Mouse (Mus musculus): ENCODE measurements around the gene Cspg4.
A peak's percentile ranks its signal among the peaks of the same experiment; 100 is the strongest.
"Not testable (repeated sequence)": the region's sequence is repeated elsewhere in the genome, so short reads cannot be mapped to it uniquely, and the experiment has no call there.

The Cspg4 gene

GRCm38 (mm10) chr9:56891517-56892011 is 26.7 kb downstream of the Cspg4 start:
- DNase-seq (ENCODE audit: low read depth): peak; percentile 81

- DNase-seq (ENCODE audit: low read depth): no peak
Observed at GRCm38 (mm10) chr9:56892111-56892510, 27.3 kb downstream of the Cspg4 start.

- DNase-seq (ENCODE audit: low read depth): no peak
Observed at GRCm38 (mm10) chr9:56893313-56893712, 28.5 kb downstream of the Cspg4 start.

DNA sequence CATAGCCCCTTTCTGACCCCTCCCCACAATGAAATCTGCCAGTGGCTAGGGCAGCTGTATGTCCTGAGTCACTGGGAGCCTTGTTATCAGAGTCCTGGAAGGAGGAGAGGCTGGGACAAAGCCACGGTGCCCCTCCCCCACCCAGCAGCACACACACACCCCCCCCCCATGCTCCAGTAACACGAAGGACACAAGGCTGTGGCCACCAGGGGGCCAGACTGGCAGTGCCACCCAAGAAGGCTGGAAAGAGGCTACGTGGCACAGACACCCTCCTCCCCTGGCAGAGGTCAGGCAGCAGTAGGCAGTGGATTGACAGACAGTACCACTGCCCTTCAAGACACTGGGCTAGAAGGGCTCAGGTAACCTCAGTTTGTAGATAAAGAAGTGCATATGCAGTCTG is 29.2 kb downstream of the Cspg4 start:
- DNase-seq (ENCODE audit: low read depth): peak; percentile 40

- DNase-seq (ENCODE audit: low read depth): no peak
Observed at GRCm38 (mm10) chr9:56896779-56897178, 31.9 kb downstream of the Cspg4 start.

GRCm38 (mm10) chr9:56899409-56899808 is 34.6 kb downstream of the Cspg4 start:
- no peak for DNase-seq (ENCODE audit: low read depth)

DNA sequence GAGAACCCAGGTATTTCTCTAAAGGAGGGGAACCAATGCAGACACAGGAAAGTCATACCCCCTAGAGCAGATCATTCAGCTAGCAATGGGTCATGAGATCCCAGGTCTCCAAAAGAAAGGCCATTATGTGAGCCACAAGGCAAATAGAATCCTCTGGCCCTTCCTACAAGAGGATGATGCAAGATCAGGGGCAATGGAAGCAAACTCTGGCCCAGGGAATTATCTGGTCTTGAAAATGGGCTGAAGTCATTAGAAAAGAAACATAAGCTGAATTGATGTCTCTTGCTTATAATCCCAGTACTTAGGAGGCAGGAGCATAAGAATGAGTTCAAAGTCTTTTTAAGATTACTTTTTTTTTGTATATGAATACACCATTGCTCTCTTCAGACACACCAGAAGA is 35.2 kb downstream of the Cspg4 start:
- DNase-seq (ENCODE audit: low read depth): no peak

DNA sequence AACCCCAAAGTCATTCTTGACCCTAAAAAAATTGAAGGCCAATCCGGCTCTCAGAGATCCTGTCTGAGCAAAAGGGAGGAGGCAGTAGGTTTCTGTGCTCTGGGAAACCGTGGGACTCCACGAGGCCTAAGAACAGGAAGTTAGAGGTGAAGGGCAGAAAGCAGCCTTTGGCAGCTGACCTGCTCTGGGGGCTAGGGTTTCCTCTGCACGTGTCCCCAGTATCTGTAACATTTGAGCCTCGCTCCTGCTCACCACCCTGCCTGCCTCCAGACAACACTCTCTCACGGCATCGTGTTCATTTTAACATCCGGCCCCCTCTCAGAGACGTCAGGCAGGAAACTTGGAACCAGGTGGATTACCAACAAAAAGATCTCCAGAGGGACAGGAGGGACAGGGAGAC is 35.7 kb downstream of the Cspg4 start:
- DNase-seq (ENCODE audit: low read depth): peak; percentile 16

- DNase-seq (ENCODE audit: low read depth): no peak
Observed at GRCm38 (mm10) chr9:56901187-56901586, 36.4 kb downstream of the Cspg4 start.

- no peak for DNase-seq (ENCODE audit: low read depth)
Observed at GRCm38 (mm10) chr9:56903662-56904061, 38.8 kb downstream of the Cspg4 start.

DNA sequence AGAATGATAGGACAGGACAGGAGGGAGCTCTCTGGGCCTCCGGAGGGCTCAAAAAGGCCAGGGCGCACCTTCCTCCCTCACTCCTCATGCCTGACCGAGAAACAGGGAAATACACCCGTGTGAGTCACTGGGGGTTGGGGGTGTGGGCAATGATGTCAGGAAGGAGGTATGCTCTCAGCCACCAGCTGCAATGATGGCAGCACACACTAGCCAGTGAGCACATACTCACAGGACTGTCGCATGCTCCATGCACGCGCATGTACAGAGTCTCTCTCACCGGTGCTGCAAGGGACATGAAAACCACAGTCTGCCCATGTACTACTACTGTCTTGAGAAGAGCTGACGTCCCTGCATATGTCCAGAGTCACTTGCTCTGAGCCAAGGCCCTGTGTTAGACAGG is 42.7 kb downstream of the Cspg4 start:
- no peak for DNase-seq (ENCODE audit: low read depth)

DNA sequence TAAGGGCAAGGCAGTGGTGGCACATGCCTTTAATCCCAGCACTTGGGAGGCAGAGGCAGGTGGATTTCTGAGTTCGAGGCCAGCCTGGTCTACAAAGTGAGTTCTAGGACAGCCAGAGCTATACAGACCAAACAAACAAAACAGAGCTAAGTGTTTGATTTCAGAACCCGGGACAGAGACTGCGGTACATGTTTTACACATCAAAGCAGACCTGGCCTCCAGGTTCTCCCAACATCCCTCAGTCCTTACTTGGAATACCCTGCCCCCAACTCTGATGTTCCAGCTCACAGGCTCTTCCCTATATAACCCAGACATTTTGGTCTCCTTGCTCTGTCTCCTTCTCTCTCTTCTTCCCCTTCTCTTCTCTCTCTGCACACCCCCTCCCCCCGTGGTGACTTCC is 45.2 kb downstream of the Cspg4 start:
- DNase-seq (ENCODE audit: low read depth): not testable (repeated sequence)

DNA sequence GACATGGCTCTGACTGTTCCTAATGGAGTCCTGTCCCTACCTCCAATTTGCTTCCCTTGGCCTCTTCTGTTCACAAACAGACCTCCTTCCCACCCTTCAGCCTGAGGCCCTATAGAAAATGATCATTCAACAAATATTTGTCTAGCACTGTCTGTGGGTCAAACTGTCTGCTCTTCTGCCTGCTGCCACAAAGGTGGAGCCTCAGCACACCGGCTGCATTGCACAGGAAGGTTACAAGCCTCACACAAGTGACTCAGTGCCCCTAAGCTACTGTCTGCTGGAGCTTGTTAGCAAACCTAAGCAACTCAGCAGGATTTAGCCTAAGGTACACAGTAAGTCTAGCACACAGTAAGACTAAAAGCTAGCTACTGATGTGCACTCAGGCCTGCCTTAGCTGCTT is 46.2 kb downstream of the Cspg4 start:
- no peak for DNase-seq (ENCODE audit: low read depth)

DNA sequence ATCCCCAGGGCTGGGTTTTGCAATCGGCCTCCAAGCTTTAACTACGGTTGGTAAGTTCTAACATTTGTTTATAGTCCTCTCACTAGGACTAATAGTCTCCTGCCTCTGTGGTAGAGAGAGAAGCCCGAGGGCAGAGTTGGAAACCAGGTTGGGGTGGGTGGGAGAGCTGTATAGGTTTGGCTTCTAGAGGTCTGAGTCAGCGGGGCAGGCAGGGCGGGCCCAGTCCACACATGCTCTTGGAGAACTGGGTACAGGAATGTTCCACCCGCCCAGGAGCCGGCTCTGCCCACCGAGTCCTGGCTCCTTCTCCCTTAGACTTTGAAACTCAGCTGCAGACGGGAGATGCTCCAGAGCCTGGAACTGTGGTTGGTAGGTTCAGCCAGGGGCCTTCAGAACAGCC is 49.2 kb downstream of the Cspg4 start:
- no peak for DNase-seq (ENCODE audit: low read depth)

GRCm38 (mm10) chr9:56915116-56915515 is 50.3 kb downstream of the Cspg4 start:
- DNase-seq (ENCODE audit: low read depth): no peak

- no peak for DNase-seq (ENCODE audit: low read depth)
Observed at GRCm38 (mm10) chr9:56915695-56916410, 51.0 kb downstream of the Cspg4 start.

DNA sequence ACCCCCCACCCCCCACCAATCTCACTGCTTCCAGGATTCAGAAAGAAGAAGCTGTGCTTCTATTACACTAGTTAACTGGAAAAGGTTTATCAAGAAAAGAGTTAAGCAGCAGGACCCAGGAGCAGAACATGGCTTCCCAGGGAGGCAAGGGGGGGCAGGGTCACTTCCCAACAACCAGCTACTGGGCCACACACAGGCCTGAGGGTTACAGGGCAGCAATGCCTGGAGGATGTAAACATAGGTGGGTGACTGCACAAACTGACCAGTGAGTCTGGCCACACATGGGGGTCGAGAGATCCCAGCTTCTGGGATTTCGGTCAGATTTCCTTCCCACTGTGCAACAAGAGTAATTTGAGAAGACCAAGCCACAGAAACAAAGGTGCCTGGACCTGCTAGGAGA is 52.3 kb downstream of the Cspg4 start:
- DNase-seq (ENCODE audit: low read depth): no peak

DNA sequence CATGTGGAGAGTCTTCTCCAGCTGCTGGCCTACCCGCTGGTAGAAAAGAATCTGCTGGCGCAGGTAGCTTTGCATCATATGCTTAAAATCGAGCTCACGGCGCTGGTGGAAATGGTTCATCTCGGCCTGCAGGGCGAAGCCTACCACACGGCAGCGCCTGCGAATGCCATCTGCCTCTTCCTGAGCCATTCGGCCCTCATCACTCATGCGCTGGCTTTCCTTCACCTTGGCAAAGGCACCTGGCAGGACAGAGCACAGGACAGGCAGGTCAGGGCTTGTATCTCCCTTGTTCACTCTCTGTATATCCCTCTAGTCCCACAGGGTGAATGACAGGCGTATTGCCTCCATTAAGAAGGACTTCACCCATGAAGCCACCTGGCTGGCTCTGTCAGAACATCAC is 53.6 kb downstream of the Cspg4 start:
- DNase-seq (ENCODE audit: low read depth): no peak

- DNase-seq (ENCODE audit: low read depth): no peak
Observed at GRCm38 (mm10) chr9:56922746-56923145, 57.9 kb downstream of the Cspg4 start.

GRCm38 (mm10) chr9:56923841-56924650 is 59.2 kb downstream of the Cspg4 start:
- no peak for DNase-seq (ENCODE audit: low read depth)

GRCm38 (mm10) chr9:56924651-56925027 is 59.8 kb downstream of the Cspg4 start:
- DNase-seq (ENCODE audit: low read depth): no peak

- no peak for DNase-seq (ENCODE audit: low read depth)
Observed at GRCm38 (mm10) chr9:56925291-56926024, 60.6 kb downstream of the Cspg4 start.

DNA sequence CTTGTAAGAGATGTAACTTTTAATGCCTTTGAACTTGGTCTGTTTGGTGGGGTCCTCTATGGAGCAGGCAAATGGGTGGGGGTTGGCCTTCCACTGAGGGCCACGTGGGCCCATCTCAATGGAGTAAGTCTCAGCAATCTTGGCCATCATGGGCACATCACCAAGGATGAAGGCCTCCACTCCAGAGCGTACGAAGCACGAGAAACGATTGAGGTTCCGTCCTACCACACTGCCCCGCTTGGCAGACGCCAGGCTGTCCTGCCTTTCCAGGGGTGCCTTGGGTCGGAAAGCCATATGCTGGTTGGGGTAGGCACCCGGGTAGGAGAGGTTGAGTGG is 61.2 kb downstream of the Cspg4 start:
- no peak for DNase-seq (ENCODE audit: low read depth)
